23 mouse cellular contexts compared by ENCODE assay signal in the genomic region with DNA sequence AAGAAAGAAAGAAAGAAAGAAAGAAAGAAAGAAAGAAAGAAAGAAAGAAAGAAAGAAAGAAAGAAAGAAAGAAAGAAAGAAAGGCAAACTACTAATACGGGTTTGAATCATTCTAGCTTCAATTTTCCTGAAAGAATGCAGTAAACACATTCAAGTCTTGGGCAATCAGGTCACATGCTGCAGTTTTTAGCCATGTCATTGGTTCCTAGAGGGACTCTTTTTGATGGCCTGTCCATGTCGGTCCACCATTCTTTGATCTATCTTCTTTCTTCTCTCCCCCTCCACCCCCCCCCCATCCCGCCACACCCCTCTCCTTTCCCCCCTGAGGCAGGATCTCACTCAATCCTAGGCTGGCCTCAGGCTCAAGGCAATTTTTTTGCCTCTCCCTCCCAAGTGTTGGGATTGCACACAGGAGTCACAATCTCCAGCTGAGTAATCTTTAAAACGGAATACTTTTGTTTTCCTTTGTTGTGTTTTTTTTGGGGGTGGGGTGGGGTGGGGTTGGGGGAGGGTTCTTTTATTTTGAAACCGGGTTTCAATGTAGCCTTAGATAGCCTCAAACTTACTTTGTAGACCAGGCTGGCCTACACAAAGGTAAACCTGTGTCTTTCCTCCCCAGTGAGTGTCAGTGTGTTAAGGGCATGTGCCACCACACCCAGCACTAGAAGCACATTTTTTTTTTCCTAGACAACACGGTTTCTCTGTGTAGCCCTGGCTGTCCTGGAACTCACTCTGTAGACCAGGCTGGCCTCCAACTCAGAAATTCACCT.
"Had no signal": no experiment of that assay in that cellular context is flagged by ENCODE, and none has a peak within 500 bp of the region (broad histone marks: within the 10 kb centered on the region; RNA-seq: fewer than 3 reads in every experiment).

No protein-coding gene starts in this region.

- ATAC-seq: intestine, embryonic 15.5 days; liver, postnatal 0 days had no signal

- H3K36me3 ChIP-seq: intestine, embryonic 15.5 days; limb, embryonic 10.5 days; limb, embryonic 13.5 days; lung, embryonic 15.5 days; midbrain, embryonic 10.5 days; neural tube, embryonic 13.5 days had no signal

- DNase-seq: kidney, adult 11 months; kidney, adult 8-10 months; kidney, postnatal 25 days; layer of hippocampus, adult 9-11 months; liver; liver, postnatal 0 days; lung, postnatal 10 days; lung, postnatal 36 days; midbrain, embryonic 14.5 days; right cerebral cortex, postnatal 14 days; right cerebral cortex, postnatal 4 days; thymus, adult 2 months; thymus, postnatal 14 days had no signal

- H3K9ac ChIP-seq: intestine, embryonic 15.5 days; limb, embryonic 13.5 days; liver, embryonic 14.5 days; liver, postnatal 0 days; lung, embryonic 15.5 days; neural tube, embryonic 13.5 days had no signal

- H3K27me3 ChIP-seq: intestine, embryonic 15.5 days; limb, embryonic 13.5 days; lung, embryonic 15.5 days; neural tube, embryonic 13.5 days had no signal

- H3K4me3 ChIP-seq: intestine, embryonic 15.5 days; layer of hippocampus, adult 2 months; limb, embryonic 10.5 days; limb, embryonic 13.5 days; lung, embryonic 15.5 days; midbrain, embryonic 10.5 days; neural tube, embryonic 13.5 days had no signal

- H3K4me1 ChIP-seq: intestine, embryonic 15.5 days; limb, embryonic 13.5 days; lung, embryonic 15.5 days; neural tube, embryonic 13.5 days had no signal

- H3K9me3 ChIP-seq: intestine, embryonic 15.5 days; limb, embryonic 10.5 days; limb, embryonic 13.5 days; lung, embryonic 15.5 days; midbrain, embryonic 10.5 days; neural tube, embryonic 13.5 days had no signal

- H3K27ac ChIP-seq: intestine, embryonic 15.5 days; kidney, postnatal 0 days; layer of hippocampus, adult 2 months; limb, embryonic 10.5 days; limb, embryonic 13.5 days; liver, embryonic 14.5 days; lung, embryonic 15.5 days; midbrain, embryonic 10.5 days; neural tube, embryonic 13.5 days; stomach, postnatal 0 days had no signal

- H3K4me2 ChIP-seq: intestine, embryonic 15.5 days; limb, embryonic 13.5 days; lung, embryonic 15.5 days; neural tube, embryonic 13.5 days had no signal
